Mouse (Mus musculus) spleen, postnatal 36 days (tissue): Measurements from ENCODE around the gene Twsg1.
A peak's percentile ranks its signal among the peaks of the same experiment; 100 is the strongest.

Experiments
- DNase-seq, 2 experiments: peaks; one replicate each; pipeline ENCODE4 v3.0.0; 2022; ENCODE audit warnings: low spot score in 2 of 2, mixed read lengths in 1 of 2

Gene Twsg1

DNA sequence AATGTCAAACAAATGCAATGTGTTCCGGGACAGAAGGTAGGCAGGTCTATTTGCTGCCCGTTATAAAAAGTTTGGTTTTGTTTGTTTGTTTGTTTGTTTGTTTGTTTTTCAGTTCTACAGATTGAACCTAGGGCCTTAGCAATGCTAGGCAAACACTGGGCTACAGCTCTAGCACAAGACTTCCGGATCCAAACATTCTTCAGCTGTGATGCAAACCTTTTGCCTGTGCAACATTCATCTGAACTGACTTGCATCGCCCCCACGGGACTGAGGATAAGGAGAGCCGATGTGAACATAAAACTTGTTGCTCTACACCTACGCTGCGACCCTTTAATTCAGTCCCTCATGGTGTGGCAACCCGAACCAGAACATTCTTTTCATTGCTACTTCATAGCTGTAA, 64.5 kb downstream of the Twsg1 start:
- no peak for DNase-seq

DNA sequence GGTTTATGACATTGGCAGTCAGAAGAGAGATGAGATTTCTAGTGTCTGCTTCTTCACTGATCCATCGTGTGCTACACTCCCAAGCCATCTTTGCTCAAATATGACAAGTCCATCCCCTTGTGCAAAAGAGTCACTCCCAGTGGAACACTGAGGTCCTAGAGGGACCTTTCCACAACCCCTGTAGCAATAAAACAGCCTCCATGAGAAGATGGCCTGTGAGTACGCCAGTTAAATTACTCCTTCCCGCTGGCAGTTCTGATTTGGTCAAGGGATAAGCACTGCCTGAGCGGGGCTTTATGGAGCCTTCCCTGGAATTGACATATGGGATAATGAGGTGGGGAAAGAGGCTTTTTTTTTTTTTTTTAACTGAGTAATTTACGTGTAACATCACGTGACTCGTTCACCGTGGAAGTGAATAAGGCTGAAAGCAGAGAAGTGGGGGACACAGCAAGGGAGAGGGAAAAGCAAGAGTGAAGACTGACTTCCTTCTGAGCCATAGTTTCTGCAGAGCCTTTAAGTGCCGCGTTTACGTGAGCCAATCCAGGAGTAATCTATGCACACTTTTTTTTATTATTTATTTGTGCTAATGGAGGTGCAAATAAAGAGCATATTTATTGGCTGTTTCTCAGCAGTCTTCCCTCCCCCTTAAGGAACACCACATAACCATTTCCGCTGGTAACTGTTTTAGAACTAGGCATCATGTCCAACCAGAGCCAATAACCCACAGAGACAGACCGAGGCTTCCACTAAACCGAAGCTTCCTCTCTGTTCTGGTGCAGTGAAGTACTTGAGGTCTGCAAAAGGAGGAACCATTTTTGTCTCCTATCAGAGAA, 65.1 kb downstream of the Twsg1 start, which contains the start of gene Ralbp1:
Gene Ralbp1 (minus strand): TSS at position 102 of the 833 bp plus-strand sequence.
- DNase-seq: peak; percentile 53 to 71

DNA sequence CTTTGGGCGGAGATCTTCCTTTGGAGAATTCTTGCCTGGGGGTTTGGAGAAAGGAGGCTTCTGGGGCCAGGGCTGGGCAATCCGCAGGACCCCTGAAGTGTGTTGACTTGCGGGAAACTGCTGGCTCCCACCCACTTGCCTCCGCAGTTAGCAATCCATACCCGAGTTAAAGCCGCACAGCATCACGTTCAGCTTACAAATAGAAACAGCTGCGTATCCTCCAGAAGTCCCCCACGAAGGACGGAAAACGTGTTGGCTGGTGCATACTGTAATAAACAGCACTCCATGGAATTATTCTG, 65.7 kb downstream of the Twsg1 start:
- no peak for DNase-seq

DNA sequence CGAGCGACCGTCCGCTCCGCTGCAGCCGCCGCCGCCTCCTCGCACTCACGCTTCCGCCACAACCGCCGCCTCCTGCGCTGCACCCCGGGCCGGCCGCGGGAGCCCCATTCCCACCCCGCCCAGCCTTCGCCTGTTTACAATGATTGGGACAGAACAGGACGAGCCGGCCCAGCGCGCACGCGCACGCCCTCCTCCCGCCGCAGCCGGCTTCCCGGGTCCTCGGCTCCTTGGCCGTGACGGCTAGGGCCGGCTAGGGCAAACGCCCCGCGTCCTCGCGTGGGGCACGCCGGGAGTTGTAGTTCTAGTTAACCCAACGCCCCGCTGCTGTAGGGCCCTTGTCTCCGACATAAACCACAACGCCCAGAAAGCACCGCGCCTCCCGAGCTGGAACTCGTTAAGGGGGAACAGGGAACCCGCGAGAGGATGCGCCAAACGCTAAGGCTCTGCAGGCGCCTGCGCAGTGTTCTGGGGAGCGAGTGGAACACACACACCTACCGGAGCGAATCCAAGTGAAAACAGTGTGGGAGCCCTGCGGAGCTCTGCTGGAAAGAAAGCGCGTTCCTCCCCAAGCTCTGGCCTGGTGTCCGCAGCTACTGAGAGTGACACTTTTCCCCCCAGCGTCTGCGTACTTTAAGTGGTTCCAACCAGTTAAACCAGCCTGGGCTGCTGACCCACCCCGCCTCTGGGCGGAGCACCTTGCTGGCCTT, 66.2 kb downstream of the Twsg1 start:
- DNase-seq: peak; percentile 99

DNA sequence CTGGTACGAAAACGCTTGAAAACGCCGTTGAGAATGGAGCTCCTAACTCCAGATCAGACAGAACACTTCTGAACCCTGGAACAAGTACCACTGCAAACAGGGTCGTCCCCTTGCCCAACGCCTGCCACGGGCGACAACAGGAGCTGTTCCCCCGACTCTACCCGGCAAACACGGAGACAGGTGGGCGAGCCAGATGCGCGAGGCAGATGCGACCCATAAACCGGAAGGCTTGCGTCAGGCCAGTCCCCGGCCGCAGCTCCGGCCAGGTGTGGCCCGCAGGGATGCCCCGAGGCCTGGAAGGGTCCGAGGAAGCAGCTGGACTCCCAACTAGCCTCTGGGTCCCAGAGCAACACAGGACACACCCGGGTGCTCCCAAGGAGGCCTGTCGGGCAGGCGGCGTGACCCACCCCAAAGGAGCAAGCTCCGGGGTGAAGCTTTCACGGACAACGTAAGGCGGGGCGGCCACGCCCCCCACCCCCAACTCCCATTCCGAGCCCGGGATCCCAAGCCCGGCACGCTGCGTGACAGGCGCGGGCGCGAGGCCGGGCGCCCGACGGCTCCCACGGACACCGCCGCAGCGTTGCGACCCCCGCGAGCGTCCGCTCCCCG, 66.9 kb downstream of the Twsg1 start:
- peak; percentile 36 to 45 for DNase-seq

DNA sequence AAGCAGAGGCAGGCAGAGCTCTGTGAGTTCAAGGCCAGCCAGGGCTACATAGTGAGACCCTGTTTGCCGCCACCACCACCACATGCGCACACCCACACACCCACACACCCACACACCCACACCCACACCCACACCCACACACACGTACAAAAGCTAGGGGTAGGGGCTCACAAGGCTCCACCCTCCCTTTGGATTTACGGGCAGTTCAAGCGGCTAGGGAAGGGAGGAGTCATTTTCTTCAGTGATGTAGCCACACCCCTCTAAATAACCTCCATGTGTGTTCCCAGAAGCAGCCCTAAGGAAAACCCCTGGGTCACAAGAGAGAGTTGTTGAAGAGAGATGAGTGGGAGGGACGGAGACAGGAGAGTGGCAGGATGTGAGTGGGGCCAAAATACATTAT, 74.0 kb downstream of the Twsg1 start:
- DNase-seq: no peak

DNA sequence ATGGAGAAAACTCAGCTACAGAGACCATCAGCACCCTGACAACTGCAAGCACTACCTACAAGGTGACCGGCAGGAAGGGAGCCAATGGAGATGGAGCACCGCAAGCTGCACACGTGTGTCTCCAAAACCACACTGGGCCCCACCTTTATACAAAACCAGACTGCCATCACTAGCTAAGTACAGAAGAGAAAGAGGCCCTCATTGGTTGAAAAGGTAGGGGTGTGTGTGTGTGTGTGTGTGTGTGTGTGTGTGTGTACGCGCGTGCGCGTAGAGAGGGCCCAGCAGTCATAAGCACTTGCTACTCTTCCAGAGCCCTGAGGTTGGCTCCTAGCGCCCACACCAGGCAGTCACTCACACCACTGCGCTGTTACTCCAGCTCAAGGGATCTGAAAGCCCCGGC, 77.2 kb downstream of the Twsg1 start:
- DNase-seq: no peak

DNA sequence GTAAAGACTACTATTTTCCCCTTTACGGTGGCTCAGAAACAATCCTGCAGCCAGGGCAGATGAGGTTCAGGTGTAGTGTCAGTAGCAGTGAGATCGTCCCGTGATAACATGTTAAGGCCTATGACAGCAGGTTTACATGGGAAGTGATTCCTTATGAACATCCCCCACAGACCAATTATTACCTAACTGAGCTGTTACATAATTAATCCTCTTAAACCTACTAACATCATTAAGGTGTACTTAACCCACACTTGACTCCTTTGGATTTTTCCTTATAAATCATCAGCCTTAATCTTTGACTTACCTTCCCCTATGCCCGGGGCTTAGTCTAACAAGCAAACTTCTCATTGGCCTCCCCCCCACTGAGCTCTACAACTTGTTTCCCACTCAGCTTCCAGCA, 77.9 kb downstream of the Twsg1 start:
- no peak for DNase-seq

DNA sequence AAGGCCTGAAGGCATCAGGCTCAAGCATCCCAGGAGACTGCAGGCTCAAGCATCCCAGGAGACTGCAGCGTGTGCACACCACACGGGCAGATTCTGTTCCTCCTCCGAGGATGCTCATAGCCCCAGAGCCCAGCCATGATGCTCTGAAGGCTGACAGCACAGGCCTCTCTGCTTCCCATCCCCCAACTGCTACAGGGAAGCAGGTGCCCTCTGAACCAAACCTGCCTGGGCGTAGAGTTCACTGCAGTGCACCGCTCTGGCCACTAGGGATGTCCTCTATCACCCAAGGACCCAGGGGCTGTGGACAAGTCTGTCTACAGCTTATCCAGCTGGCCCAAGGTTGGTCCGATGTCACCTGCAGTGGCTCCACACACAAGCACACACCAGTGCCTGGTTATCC, 78.4 kb downstream of the Twsg1 start:
- peak; percentile 54 to 55 for DNase-seq

DNA sequence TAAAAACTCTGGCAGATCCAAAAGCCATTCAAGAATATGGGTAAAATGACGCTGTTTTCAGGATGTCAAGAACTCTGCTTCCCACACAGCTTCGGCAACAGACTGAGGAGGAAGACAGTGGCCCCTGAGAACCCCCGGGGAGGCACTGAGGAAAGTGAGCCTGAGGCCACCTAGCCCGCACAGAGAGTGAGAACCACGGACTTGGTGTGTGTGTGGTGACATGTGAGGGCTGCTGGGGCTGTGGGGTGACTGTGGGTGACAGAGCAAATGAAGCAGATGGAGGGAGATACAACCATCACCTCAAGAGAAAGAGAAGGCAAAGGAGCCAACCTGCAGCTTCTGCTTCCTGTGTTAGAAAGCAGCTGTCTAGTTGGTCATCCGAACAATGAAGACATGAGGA, 79.0 kb downstream of the Twsg1 start:
- no peak for DNase-seq
